Mouse (Mus musculus) gastrocnemius, postnatal 4 days (tissue): ENCODE data around the gene Gsg1. TPM values are rescaled to one million over a fixed set of nuclear protein-coding genes. Genes with fewer than 3 reads are reported as not detected.

Experiments used
- DNase-seq, 2 experiments: peaks; one replicate each; pipeline ENCODE4 v3.0.0; 2021 to 2022; ENCODE audit warnings: low spot score in 2 of 2, mixed read lengths in 2 of 2
- total RNA-seq, 2 experiments: library from RNA; stranded (reverse); gene quantifications; 2 replicates each; pipeline ENCODE4 v1.2.3; 2021

The Gsg1 gene
- total RNA-seq, 2 experiments from 2014 or later: 0.78 to 1.1 TPM

DNA sequence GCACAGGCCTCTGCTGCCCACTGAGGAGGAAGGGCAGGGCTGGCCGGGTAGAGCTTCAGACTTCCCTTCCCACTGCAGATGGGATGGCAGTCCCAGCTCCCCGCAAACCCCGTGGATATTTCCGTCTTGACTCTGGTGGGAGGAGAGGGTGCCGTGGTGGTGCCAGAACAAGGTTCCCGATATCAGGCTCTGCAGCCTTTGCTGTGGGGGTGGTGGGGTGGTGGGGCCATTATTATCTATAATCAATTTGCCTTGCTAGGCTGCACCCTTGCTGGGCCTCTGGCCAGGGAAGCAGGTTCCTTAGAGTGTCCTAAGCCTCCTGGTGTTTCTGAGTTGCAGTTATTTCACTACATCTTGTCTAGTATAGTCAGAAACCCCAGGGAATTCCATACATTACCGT lies 43.0 kb downstream of the Gsg1 start:
- DNase-seq: no peak

DNA sequence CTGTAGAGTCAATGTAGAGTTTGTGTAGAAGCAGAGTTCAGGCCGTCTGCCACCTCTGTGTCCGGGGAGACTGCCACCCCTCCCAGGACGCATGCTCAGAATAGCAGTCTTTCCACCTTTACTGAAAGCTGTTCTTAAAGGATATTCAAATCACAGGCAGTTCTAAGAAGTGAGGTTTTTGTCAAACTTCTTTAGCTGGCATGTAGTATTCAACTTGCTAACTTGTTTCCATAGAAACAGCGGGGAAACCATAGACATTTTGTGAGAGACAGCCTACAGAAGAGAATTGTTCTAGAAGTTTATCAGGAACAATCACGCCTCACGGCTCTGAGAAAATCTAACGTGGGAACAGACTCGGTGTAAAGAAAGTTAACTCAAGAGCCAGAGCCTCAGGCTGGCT lies 47.2 kb downstream of the Gsg1 start:
- DNase-seq: no peak

DNA sequence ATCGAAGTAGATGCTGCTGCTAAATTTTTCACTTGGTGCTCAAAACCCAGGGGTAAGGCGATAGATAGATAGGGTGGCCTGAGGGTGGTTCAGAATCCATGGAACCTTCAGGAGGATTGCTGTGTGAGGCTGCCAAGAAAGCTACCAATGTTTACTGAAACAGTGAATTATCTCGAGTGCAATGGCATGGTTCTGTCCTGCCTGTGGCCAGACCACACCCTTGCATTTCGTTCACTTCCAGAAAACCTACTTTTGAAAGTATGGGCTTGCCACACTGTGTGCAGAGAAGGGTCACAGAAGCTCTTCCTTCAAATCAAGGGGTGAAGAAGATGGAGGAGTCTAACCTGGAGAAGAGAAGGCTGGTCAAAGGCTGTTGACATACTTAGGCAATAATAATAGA lies 48.3 kb downstream of the Gsg1 start:
- DNase-seq: no peak

DNA sequence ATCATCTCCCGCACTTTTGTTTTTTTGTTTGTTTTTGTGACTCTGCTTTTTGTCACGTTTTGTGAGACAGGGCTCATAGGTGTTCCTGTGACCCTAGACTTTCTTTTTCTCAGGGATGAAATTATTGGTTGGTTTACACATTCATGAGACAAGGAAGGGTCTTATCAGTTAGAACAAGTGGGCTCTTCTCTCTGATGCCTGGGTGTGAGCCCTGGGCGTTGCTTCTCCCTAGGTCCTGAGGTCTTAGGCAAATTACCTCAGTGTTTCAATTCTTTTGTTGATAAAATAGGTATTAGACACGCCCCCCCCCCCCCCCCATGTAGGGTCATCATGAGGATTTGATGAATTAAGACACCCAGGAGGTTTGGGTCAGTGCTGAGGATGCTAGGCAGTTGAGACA lies 49.3 kb downstream of the Gsg1 start:
- no peak for DNase-seq

DNA sequence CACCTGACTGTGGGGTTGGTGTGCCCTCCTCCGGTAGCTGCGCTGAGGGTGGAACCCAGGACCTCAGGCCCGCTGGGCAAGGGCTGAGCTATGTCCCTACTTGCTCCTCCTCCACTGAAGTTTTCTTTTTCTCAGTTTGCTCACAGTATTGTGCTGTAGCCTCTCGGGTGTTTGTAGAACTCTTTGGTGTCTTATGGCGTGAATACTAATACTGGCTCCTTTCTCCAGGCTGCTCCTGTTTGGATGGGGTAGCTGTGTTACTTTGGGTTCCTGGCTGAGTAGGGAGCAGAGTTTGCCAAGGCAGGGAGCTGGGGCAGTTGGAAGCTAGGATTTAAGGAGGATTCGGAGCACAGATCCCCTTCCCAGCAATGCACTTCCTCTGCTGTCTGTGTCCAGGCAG lies 50.4 kb downstream of the Gsg1 start:
- DNase-seq: no peak

DNA sequence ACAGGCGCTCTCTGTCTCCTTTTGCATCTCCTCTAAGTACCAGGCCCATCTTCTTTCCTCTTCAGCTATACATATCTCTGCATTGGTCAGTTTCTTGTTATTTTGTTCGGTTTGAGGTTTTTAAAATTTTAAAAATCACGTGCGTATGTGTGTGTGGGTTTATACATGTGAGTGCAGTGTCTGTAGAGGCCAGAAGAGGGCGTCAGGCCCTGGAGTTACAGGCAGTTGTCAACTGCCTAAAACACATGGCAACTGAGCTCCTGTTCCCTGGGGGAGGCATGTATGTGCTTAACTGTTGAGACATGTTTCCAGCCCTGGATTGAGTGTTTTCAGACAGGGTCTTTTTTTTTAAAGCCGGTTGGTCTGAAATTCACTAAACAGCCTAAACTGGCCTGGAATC lies 51.5 kb downstream of the Gsg1 start:
- DNase-seq: no peak

DNA sequence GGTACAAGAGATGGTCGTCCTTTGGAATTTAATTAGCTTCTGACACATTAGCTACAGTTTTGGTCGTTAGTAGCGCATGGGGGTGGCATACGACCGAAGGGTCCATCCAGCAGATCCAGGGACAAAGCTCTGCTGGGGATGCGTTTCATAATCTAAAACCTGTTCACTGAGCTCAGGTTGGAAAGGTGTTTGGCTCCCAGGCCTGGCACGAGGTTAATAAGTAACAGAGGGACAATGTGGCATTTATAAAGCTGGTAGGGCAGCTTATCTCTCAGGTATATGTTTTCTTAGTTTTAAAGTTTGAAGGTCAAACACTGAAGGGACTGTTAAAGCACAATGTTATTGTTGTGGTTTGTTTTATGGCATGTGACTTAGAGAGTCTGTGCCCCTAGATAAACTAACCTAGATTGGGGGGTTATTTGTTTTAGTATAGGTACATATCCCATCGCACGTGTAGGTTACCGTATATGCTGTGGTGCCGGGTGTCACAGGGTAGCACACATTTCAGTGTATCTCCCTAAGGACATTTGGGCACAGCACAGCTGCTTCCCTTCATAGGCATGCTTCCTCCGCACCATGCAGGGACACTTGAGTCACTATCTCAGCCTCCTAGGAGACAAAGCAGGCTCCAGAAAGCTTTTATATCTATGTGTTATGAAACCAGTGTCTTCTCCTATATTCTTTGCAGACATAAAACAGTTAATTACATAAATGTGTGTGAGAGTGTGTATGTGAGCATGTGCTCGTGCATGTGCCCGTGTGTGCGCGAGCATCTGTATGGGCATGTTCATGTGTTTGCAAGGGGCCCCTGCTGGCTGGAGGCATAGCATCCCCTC lies 53.8 kb downstream of the Gsg1 start:
- no peak for DNase-seq

DNA sequence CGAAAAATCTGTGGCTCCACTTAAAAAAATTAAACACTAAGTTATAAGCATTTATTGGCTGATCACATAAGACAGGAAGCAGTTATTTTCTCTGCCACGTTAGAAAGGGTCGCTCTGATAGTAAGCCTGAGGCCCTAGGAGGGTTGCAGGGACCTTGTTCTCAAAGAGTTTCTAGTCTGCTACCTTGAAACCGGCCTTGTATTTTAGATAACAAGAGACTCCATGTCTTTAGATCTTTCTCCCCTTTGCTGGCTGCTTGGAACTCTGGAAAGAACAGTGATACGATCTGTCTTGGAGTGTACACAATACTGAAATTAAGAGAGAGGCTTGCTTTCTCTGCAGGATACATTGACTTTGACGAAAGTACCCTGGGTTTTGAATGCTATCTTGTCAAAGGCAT lies 55.4 kb downstream of the Gsg1 start:
- no peak for DNase-seq

DNA sequence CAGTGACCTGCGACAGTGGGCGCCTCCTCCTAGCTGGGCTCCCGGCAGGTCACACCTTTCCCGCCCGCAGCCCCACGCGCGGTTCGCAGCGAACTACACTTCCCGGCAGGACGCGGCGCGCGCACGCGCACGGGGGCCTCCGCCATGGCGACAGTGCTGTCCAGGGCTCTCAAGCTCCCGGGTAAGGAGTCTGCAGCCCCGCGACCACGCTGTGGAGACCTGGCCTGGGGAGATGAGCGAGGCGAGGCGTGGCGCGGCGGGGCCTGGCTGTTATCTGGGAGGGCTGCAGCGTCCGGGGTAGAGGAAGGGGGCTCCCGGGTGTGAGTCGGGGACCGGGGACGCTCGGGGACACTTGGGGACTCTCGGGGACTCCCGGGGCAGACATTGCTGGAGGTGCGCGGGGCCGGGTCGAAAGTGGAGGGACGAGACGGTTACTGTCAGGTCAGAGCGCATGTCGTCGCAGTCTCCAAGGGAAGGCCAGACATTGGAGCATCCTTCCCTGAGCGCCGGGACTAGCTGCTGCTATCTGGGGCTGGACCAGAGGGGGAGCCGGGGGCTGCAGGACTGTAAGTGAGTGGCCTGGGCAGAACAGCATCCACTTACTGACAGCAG lies 56.1 kb downstream of the Gsg1 start, which contains the start of the genes Fam234b and Hebp1:
Gene Fam234b (plus strand): TSS at position 57 of the 612 bp plus-strand sequence.
Gene Hebp1 (minus strand): TSS at position 102 of the 612 bp plus-strand sequence.
- peak; percentile 67 to 83 for DNase-seq

DNA sequence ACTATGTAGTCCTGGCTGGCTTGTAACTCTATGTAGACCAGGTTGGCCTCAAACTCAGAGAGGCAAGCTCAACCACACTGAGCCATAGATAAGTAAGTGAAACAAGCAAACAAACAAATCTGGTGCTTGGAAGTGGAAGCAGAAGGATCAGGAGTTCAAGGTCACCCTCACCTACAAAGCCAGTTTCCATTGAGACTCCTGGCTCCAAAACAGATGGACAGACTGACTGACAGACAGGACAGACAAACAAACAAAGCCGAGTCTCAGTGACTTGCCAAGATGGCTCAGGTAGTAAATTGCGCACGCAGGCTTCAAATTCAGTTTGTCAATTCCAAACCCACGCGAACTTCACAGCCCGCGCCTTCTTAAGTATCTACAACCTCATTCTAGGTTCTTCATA lies 56.7 kb downstream of the Gsg1 start:
- DNase-seq: no peak

DNA sequence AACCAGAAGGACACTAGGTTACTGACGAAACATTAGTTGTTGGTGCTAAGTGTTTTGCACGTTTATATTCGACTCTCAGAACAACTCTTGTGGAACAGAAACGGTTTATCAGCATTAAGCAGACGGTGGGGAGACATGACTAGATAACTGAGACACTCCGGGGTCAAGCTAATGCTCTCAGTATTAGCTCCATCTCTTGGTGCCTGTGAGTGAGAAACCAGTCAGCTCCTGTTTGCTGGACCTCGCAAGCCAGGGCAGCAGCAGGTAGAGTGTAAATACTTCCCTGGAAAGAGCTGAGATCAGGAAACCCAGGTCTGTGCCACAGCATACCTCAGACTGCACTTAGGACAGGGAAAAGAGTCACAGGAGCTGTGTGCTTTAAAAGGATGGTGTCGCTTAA lies 57.4 kb downstream of the Gsg1 start:
- no peak for DNase-seq

DNA sequence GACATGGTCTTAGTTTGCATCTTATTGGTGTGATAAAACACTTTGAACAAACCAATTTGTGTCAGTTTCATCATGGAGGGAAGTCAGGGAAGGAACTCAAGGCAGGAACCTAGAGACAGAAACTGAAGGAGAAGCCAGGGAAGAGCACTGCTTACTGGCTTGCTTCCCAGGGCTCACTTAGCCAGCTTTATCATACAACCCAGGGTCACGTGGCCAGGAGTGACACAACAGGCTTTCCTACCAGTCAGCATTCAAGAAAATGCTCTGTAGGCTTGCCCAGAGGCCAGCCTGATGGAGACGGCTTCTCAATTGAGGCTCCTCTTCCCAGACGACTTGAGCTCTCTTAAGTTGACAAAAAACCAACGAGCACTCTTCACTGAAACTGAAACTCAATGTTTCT lies 59.2 kb downstream of the Gsg1 start:
- DNase-seq: no peak

DNA sequence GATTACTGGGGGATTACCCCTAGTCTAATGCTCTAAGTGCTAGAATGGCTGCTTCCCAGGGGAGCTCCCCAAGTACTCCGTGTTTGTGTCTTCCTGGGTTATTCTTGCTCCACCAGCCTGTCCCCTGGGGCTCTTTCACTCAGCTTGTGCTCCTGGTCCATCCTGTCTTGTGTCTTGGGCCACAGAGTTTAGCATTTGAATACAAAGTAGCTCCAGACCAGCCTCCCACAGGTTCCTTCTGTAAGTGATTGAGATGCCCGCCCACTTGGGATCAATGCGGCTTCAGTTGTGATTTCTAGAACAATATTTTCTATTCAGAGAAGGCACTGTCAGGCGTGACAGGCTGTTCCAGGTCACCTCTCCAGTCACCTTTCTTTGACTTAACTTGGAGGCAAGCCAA lies 60.4 kb downstream of the Gsg1 start:
- DNase-seq: no peak

DNA sequence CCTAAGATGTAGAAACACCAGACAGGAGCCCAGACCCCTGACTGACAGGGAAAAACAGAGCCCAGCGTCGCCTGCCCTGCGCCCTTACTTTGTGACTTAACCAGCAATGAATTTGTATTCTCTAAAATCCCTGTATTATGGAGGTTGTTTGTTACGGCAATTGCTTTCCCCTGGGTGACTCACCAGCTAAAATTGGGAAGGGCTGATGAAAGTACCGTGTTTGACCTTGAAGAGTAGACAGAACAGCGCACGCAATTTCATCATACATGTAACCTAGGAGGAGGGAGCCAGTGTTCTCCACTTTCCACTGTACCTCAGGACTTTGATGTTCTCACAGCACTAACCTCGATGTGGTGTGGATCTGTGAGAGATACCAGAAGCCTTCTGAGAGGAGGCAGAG lies 61.2 kb downstream of the Gsg1 start:
- no peak for DNase-seq

DNA sequence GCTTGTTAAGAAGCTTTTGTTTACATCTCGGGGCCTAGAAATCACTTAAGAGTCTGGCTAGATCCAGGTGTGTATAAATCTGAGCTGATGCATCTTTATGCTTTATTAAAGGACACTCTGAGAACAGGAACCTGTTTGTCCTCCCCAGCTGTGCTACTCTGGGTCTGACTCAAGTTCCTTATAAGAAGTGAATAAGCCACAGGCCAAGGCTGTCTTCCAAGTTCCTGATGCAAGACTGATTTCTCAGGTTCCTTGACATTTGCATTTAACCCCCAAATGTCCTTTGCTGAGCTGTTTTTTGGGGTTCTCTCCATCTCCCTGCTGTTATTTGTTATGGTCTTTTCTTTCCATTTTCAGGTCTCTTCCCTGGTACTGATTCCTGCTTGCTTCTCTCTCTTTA lies 62.2 kb downstream of the Gsg1 start:
- no peak for DNase-seq

DNA sequence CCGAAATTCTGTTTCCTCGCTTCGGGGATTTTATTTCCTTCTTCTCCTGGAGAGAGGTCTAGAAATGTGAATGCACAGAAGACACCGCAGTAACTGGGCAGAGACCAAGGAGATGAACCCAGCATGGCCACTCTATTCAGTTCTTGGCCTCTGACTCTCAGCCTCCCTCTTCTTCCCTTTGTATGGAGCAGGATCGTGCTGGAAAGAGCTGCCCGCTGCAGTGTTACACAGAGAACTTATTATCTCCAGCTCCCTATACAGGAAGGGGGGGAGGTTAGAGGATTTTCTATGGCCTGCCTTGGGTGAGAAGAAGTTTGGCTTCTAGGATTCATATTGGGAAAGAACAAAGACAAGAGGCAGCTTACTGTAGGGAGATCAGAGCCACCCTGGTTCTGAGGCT lies 64.0 kb downstream of the Gsg1 start:
- DNase-seq: no peak

DNA sequence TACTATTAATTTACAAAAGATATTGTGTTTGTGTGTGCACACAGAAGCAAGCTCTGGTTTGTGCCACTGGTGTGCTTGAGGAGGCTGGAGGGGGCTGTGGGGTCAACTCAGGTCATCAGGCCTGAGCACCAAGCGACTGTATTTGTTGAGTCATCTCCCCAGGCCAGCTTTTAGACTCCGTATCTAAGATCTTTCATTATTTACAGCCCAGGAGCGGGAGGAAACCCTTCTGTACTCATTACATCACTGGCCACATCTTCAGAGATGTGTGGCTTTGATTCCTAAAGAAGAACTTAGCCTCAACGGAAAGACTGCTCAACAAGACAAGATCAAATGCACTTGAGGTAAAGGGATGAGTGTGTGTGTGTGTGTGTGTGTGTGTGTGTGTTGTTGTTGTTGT lies 65.5 kb downstream of the Gsg1 start:
- no peak for DNase-seq

Other genes starting within 250 kb of the Gsg1 start
- gene Ddx47, start 242.7 kb downstream of the Gsg1 start, total RNA-seq: 10 to 100 TPM; 42.1 to 53.6 TPM
- 1 to 10 TPM; 1.3 to 1.5 TPM for gene Gprc5a, start 188.7 kb downstream of the Gsg1 start, total RNA-seq
- gene Gprc5d, start 136.1 kb downstream of the Gsg1 start, total RNA-seq: not detected
- gene Fam234b, start 56.4 kb downstream of the Gsg1 start, total RNA-seq: 1 to 10 TPM; 6.0 to 6.5 TPM
- 10 to 100 TPM; 20.7 to 30.2 TPM for gene Hebp1, start 56.3 kb downstream of the Gsg1 start, total RNA-seq
- gene Pbp2, start 56.1 kb upstream of the Gsg1 start, total RNA-seq: under 1 TPM in 1 of 2 experiments, not detected in 1; 0.49 TPM
- gene Emp1, start 108.2 kb upstream of the Gsg1 start, total RNA-seq: 100 to 1,000 TPM; 241 to 251 TPM